Mouse (Mus musculus) spleen, adult 2 months (tissue): ENCODE measurements at regions not wholly inside any gene's neighbourhood (a gene's known extent, or its start where the extent isn't known, plus 50 kb on each side); places are given as distances from the start of the nearest gene placed in this dataset.

Source experiments
- CTCF ChIP-seq: fragments of 200-500 bp; IDR thresholded peaks from 2 replicates; pipeline ENCODE4 v1.5.1; 2011; ENCODE audit warnings: mild to moderate bottlenecking, inconsistent platforms; ENCODE audit not compliant: insufficient read depth, insufficient read length, insufficient replicate concordance; ENCODE audit errors: extremely low read depth
- POLR2A ChIP-seq: fragments of 200-500 bp; IDR thresholded peaks from 2 replicates; pipeline ENCODE4 v1.6.1; 2011; ENCODE audit warnings: low read depth, low read length, inconsistent platforms

DNA sequence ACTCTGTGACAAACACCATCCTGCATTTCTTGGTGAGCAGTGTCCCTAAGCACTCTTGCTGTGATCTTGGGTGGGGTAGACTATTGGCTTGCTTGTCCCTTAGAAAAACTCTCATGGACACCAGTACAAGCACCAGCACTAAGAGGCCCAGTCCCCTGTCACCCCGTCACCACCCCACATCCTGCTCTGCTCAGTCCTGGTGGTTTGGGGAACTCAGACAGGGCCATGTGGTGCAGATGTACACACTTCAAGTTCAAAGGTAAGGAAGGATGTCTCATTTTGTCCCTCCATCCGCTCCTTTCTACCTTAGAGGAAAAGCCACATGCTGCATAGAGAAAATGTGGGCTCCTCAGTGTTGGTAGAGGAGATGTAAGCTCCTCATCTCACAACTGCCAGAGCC, 426.1 kb upstream of the Zmiz1 start:
- TF ChIP-seq CTCF (no peak), POLR2A (no peak)
